Mouse (Mus musculus): ENCODE data around the gene Wdr17. TPM values are rescaled to one million over a fixed set of nuclear protein-coding genes. Genes with fewer than 3 reads are reported as not detected.

Gene Wdr17
- total and polyA plus RNA-seq, 2 experiments from 2014 or later, result not detected

GRCm38 (mm10) chr8:54912891-54913290 lies 25.9 kb upstream of the Wdr17 start:
- WGBS, result 84% methylated on average over 2 of the region's 2 CpGs
- Histone ChIP-seq H3K27ac (ENCODE audit: low read depth) (no peak overlapping the region), H3K9me3 (replicated peaks; ENCODE audit: control insufficient read depth, low read length) (no peaks in the 10 kb centered on the region), H3K36me3 (replicated peaks; ENCODE audit: control insufficient read depth, insufficient read depth, low read length) (no peaks in the 10 kb centered on the region), H3K4me2 (ENCODE audit: low read depth, low read length) (no peak overlapping the region), H3K4me1 (ENCODE audit: control insufficient read depth, insufficient read depth) (no peaks in the 10 kb centered on the region), H3K27me3 (ENCODE audit: control insufficient read depth, insufficient read depth, low read length) (no peaks in the 10 kb centered on the region), H3K4me3 (ENCODE audit: low read depth, low read length) (no peak overlapping the region), H3K9ac (replicated peaks; ENCODE audit: low read depth, low read length) (no peak overlapping the region)
- TF ChIP-seq EP300 (IDR thresholded peaks at IDR 0.05; ENCODE audit: low read depth) (no peak), CTCF (IDR thresholded peaks at IDR 0.05; ENCODE audit: low read depth) (no peak)
- DNase-seq (ENCODE audit: low spot score) (no peak), ATAC-seq (ENCODE audit: insufficient read depth, low read depth) (no peak)

- ATAC-seq (ENCODE audit: insufficient read depth, low read depth), result no peak
- 63% methylated on average over 2 of the region's 2 CpGs for WGBS
These were observed 12.5 kb upstream of the Wdr17 start for GRCm38 (mm10) chr8:54899444-54899843.

GRCm38 (mm10) chr8:54894637-54895322 lies 7.8 kb upstream of the Wdr17 start:
- 68% methylated on average over 2 of the region's 2 CpGs for WGBS
- Histone ChIP-seq H3K27me3 (ENCODE audit: control insufficient read depth, insufficient read depth, low read length) (no peaks in the 10 kb centered on the region), H3K9ac (replicated peaks; ENCODE audit: low read depth, low read length) (no peak overlapping the region), H3K4me1 (ENCODE audit: control insufficient read depth, insufficient read depth) (no peaks in the 10 kb centered on the region), H3K36me3 (replicated peaks; ENCODE audit: control insufficient read depth, insufficient read depth, low read length) (no peaks in the 10 kb centered on the region), H3K27ac (ENCODE audit: low read depth) (no peak overlapping the region), H3K9me3 (replicated peaks; ENCODE audit: control insufficient read depth, low read length) (no peaks in the 10 kb centered on the region), H3K4me3 (ENCODE audit: low read depth, low read length) (no peak overlapping the region), H3K4me2 (ENCODE audit: low read depth, low read length) (no peak overlapping the region)
- ATAC-seq (ENCODE audit: insufficient read depth, low read depth), result no peak
- DNase-seq (ENCODE audit: low spot score), result no peak
- no peak for TF ChIP-seq EP300 (IDR thresholded peaks at IDR 0.05; ENCODE audit: low read depth)
- no peak for TF ChIP-seq CTCF (IDR thresholded peaks at IDR 0.05; ENCODE audit: low read depth)

More at GRCm38 (mm10) chr8:54899444-54899843, 12.5 kb upstream of the Wdr17 start:
- Histone ChIP-seq H3K9me3 (replicated peaks; ENCODE audit: control insufficient read depth, low read length) (no peaks in the 10 kb centered on the region), H3K36me3 (replicated peaks; ENCODE audit: control insufficient read depth, insufficient read depth, low read length) (no peaks in the 10 kb centered on the region), H3K9ac (replicated peaks; ENCODE audit: low read depth, low read length) (no peak overlapping the region), H3K27me3 (ENCODE audit: control insufficient read depth, insufficient read depth, low read length) (no peaks in the 10 kb centered on the region), H3K4me1 (ENCODE audit: control insufficient read depth, insufficient read depth) (no peaks in the 10 kb centered on the region), H3K27ac (ENCODE audit: low read depth) (no peak overlapping the region), H3K4me3 (ENCODE audit: low read depth, low read length) (no peak overlapping the region), H3K4me2 (ENCODE audit: low read depth, low read length) (no peak overlapping the region)
- no peak for DNase-seq (ENCODE audit: low spot score)
- TF ChIP-seq CTCF (IDR thresholded peaks at IDR 0.05; ENCODE audit: low read depth) (no peak), EP300 (IDR thresholded peaks at IDR 0.05; ENCODE audit: low read depth) (no peak)

- TF ChIP-seq CTCF (IDR thresholded peaks at IDR 0.05; ENCODE audit: low read depth) (no peak), EP300 (IDR thresholded peaks at IDR 0.05; ENCODE audit: low read depth) (no peak)
- H3K36me3 ChIP-seq (replicated peaks; ENCODE audit: control insufficient read depth, insufficient read depth, low read length), result no peaks in the 10 kb centered on the region
- no peaks in the 10 kb centered on the region for H3K4me1 ChIP-seq (ENCODE audit: control insufficient read depth, insufficient read depth)
- H3K27ac ChIP-seq (ENCODE audit: low read depth), result no peak overlapping the region
- WGBS, result 70% methylated on average over 1 of the region's 1 CpGs
- no peak overlapping the region for H3K4me2 ChIP-seq (ENCODE audit: low read depth, low read length)
- no peak overlapping the region for H3K4me3 ChIP-seq (ENCODE audit: low read depth, low read length)
- no peak overlapping the region for H3K9ac ChIP-seq (replicated peaks; ENCODE audit: low read depth, low read length)
- H3K9me3 ChIP-seq (replicated peaks; ENCODE audit: control insufficient read depth, low read length), result no peaks in the 10 kb centered on the region
- ATAC-seq (ENCODE audit: insufficient read depth, low read depth) (no peak), DNase-seq (ENCODE audit: low spot score) (no peak)
- no peaks in the 10 kb centered on the region for H3K27me3 ChIP-seq (ENCODE audit: control insufficient read depth, insufficient read depth, low read length)
These were observed 7.2 kb upstream of the Wdr17 start for GRCm38 (mm10) chr8:54894180-54894579.

- WGBS, result 40% methylated on average over 4 of the region's 4 CpGs
- peak; percentile 76 for DNase-seq (ENCODE audit: low spot score)
- no peaks in the 10 kb centered on the region for H3K27me3 ChIP-seq (ENCODE audit: control insufficient read depth, insufficient read depth, low read length)
- ATAC-seq (ENCODE audit: insufficient read depth, low read depth), result peak; percentile 89
- TF ChIP-seq EP300 (IDR thresholded peaks at IDR 0.05; ENCODE audit: low read depth) (no peak), CTCF (IDR thresholded peaks at IDR 0.05; ENCODE audit: low read depth) (no peak)
- no peaks in the 10 kb centered on the region for H3K9me3 ChIP-seq (replicated peaks; ENCODE audit: control insufficient read depth, low read length)
- H3K9ac ChIP-seq (replicated peaks; ENCODE audit: low read depth, low read length), result no peak overlapping the region
- no peak overlapping the region for H3K27ac ChIP-seq (ENCODE audit: low read depth)
- H3K4me3 ChIP-seq (ENCODE audit: low read depth, low read length), result no peak overlapping the region
- H3K4me2 ChIP-seq (ENCODE audit: low read depth, low read length), result no peak overlapping the region
- H3K36me3 ChIP-seq (replicated peaks; ENCODE audit: control insufficient read depth, insufficient read depth, low read length), result no peaks in the 10 kb centered on the region
- H3K4me1 ChIP-seq (ENCODE audit: control insufficient read depth, insufficient read depth), result no peaks in the 10 kb centered on the region
These were observed 424 bp downstream of the Wdr17 start for GRCm38 (mm10) chr8:54886560-54886959.

GRCm38 (mm10) chr8:54876458-54876857 lies 10.5 kb downstream of the Wdr17 start:
- WGBS, result 77% methylated on average over 4 of the region's 4 CpGs
- TF ChIP-seq EP300 (IDR thresholded peaks at IDR 0.05; ENCODE audit: low read depth), result no peak
- TF ChIP-seq CTCF (IDR thresholded peaks at IDR 0.05; ENCODE audit: low read depth), result no peak
- no peak overlapping the region for H3K4me3 ChIP-seq (ENCODE audit: low read depth, low read length)
- no peak overlapping the region for H3K4me2 ChIP-seq (ENCODE audit: low read depth, low read length)
- no peaks in the 10 kb centered on the region for H3K4me1 ChIP-seq (ENCODE audit: control insufficient read depth, insufficient read depth)
- H3K27ac ChIP-seq (ENCODE audit: low read depth), result no peak overlapping the region
- no peaks in the 10 kb centered on the region for H3K9me3 ChIP-seq (replicated peaks; ENCODE audit: control insufficient read depth, low read length)
- no peak for ATAC-seq (ENCODE audit: insufficient read depth, low read depth)
- no peak overlapping the region for H3K9ac ChIP-seq (replicated peaks; ENCODE audit: low read depth, low read length)
- no peak for DNase-seq (ENCODE audit: low spot score)
- H3K36me3 ChIP-seq (replicated peaks; ENCODE audit: control insufficient read depth, insufficient read depth, low read length), result no peaks in the 10 kb centered on the region
- H3K27me3 ChIP-seq (ENCODE audit: control insufficient read depth, insufficient read depth, low read length), result no peaks in the 10 kb centered on the region

Measured in heart, postnatal 0 days (tissue).